In the genomic region with DNA sequence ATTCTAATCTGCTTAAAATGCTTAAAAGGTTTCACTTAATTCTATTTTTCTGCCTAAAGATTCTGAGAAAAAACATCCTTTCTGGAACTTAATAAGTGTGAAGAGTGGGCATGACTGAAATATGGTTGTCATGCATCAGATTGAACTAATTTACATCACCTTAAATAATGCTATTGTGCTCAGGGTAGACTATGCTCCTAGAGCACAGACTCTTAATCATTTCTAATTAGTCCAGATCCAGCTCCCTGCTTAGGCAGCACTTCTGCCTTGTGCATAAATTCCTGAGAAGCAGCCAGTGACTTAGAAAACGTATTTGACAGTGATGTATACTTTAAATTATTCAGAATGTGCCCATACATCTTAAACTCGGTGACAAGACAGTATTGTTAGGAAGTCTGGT, we compare ENCODE assay signal across 31 mouse cellular contexts. TPM values are rescaled to one million over a fixed set of nuclear protein-coding genes. Genes with fewer than 3 reads are reported as not detected.
DNase-seq lines count a peak whose midpoint lies in the region; ATAC-seq and TF ChIP-seq lines count a peak whose summit lies in the region.
"Had no signal": no experiment of that assay in that cellular context is flagged by ENCODE, and none has a peak within 500 bp of the region (broad histone marks: within the 10 kb centered on the region; RNA-seq: fewer than 3 reads in every experiment).

No protein-coding gene starts in this region.

- no peak for TF ChIP-seq EP300 in heart, adult 2 months (IDR thresholded peaks at IDR 0.05; ENCODE audit: insufficient read depth, low read depth, low read length)

- H3K4me3 ChIP-seq in hindbrain, embryonic 12.5 days = no peak overlapping the region
- H3K4me3 ChIP-seq in hindbrain, postnatal 0 days (ENCODE audit: low read length) = no peak overlapping the region
- no peak overlapping the region for H3K4me3 ChIP-seq in midbrain, embryonic 13.5 days (replicated peaks)
- no peak overlapping the region for H3K4me3 ChIP-seq in midbrain, embryonic 15.5 days
- H3K4me3 ChIP-seq in heart, adult 2 months = no peak overlapping the region
- H3K4me3 ChIP-seq: embryonic facial prominence, embryonic 13.5 days; embryonic facial prominence, embryonic 15.5 days; erythroblast, embryonic 14.5 days; forebrain, embryonic 10.5 days; forebrain, embryonic 13.5 days had no signal

- no peak overlapping the region for H3K9ac ChIP-seq in hindbrain, embryonic 12.5 days
- H3K9ac ChIP-seq in hindbrain, postnatal 0 days (replicated peaks; ENCODE audit: low read length) = no peak overlapping the region
- no peak overlapping the region for H3K9ac ChIP-seq in midbrain, embryonic 13.5 days (replicated peaks)
- H3K9ac ChIP-seq in midbrain, embryonic 15.5 days = no peak overlapping the region
- H3K9ac ChIP-seq in heart, adult 2 months (ENCODE audit: low read depth, low read length) = no peak overlapping the region
- H3K9ac ChIP-seq: embryonic facial prominence, embryonic 13.5 days; embryonic facial prominence, embryonic 15.5 days; forebrain, embryonic 13.5 days had no signal

- intact Hi-C loops in heart, adult 2 months (cut with DNase I) = no loop called here

- H3K79me2 ChIP-seq in heart, adult 2 months (replicated peaks; ENCODE audit: control insufficient read depth, insufficient read depth, low read length) = no peaks in the 10 kb centered on the region

- TF ChIP-seq POLR2A in brain, embryonic 14.5 days (IDR thresholded peaks at IDR 0.05; ENCODE audit: borderline replicate concordance, extremely low read depth, insufficient read depth, insufficient read length, poor library complexity, severe bottlenecking) = no peak
- no peak for TF ChIP-seq POLR2A in heart, adult 2 months (IDR thresholded peaks at IDR 0.05; ENCODE audit: insufficient read depth, low read depth, low read length)

- no peak overlapping the region for H3K27ac ChIP-seq in hindbrain, embryonic 12.5 days
- no peak overlapping the region for H3K27ac ChIP-seq in hindbrain, postnatal 0 days
- H3K27ac ChIP-seq in midbrain, embryonic 13.5 days = no peak overlapping the region
- H3K27ac ChIP-seq in midbrain, embryonic 15.5 days = no peak overlapping the region
- no peak overlapping the region for H3K27ac ChIP-seq in heart, adult 2 months
- H3K27ac ChIP-seq: embryonic facial prominence, embryonic 13.5 days; embryonic facial prominence, embryonic 15.5 days; forebrain, embryonic 10.5 days; forebrain, embryonic 13.5 days had no signal

- no peak for TF ChIP-seq CTCF in hindbrain, postnatal 0 days (IDR thresholded peaks at IDR 0.05; ENCODE audit: low read depth)
- no peak for TF ChIP-seq CTCF in brain, embryonic 14.5 days (IDR thresholded peaks at IDR 0.05; ENCODE audit: borderline replicate concordance, extremely low read depth, insufficient read depth, insufficient read length)
- no peak for TF ChIP-seq CTCF in heart, adult 2 months (IDR thresholded peaks at IDR 0.05)

- H3K27me3 ChIP-seq in hindbrain, embryonic 12.5 days = no peaks in the 10 kb centered on the region
- H3K27me3 ChIP-seq in hindbrain, postnatal 0 days (ENCODE audit: insufficient read depth, low read length) = no peaks in the 10 kb centered on the region
- no peaks in the 10 kb centered on the region for H3K27me3 ChIP-seq in midbrain, embryonic 13.5 days
- H3K27me3 ChIP-seq in midbrain, embryonic 15.5 days (replicated peaks) = no peaks in the 10 kb centered on the region
- no peaks in the 10 kb centered on the region for H3K27me3 ChIP-seq in heart, adult 2 months (ENCODE audit: control insufficient read depth, insufficient read depth, low read length)
- H3K27me3 ChIP-seq: embryonic facial prominence, embryonic 13.5 days; embryonic facial prominence, embryonic 15.5 days; forebrain, embryonic 13.5 days had no signal

- H3K36me3 ChIP-seq in hindbrain, embryonic 12.5 days = no peaks in the 10 kb centered on the region
- no peaks in the 10 kb centered on the region for H3K36me3 ChIP-seq in hindbrain, postnatal 0 days (ENCODE audit: insufficient read depth, low read length)
- H3K36me3 ChIP-seq in midbrain, embryonic 13.5 days = no peaks in the 10 kb centered on the region
- no peaks in the 10 kb centered on the region for H3K36me3 ChIP-seq in midbrain, embryonic 15.5 days (replicated peaks)
- no peaks in the 10 kb centered on the region for H3K36me3 ChIP-seq in heart, adult 2 months (ENCODE audit: control insufficient read depth, insufficient read depth, low read length)
- H3K36me3 ChIP-seq: embryonic facial prominence, embryonic 13.5 days; embryonic facial prominence, embryonic 15.5 days; forebrain, embryonic 10.5 days had no signal

- ATAC-seq in hindbrain, embryonic 12.5 days (ENCODE audit: low FRiP score) = 0 out of 2 replicates have a peak, but pooled peaks have one; percentile 38
- no peak for ATAC-seq in hindbrain, postnatal 0 days
- 0 out of 2 replicates have a peak, but pooled peaks have one; percentile 48 for ATAC-seq in midbrain, embryonic 13.5 days
- no peak for ATAC-seq in midbrain, embryonic 15.5 days (replicated peaks)
- ATAC-seq: activated CD4-positive, CD25-positive, alpha-beta regulatory T cell, adult 4 months; forebrain, embryonic 13.5 days; forebrain, embryonic 16.5 days had no signal

- 34% methylated on average over 2 of the region's 2 CpGs for WGBS in hindbrain, embryonic 12.5 days
- whole genome bisulfite sequencing in hindbrain, postnatal 0 days = 21% methylated on average over 2 of the region's 2 CpGs
- WGBS in midbrain, embryonic 13.5 days = 35% methylated on average over 2 of the region's 2 CpGs
- whole genome bisulfite sequencing in midbrain, embryonic 15.5 days = 32% methylated on average over 2 of the region's 2 CpGs
- WGBS in heart, adult 2 months = 41% methylated on average over 2 of the region's 2 CpGs

- H3K9me3 ChIP-seq in hindbrain, embryonic 12.5 days (replicated peaks) = no peaks in the 10 kb centered on the region
- no peaks in the 10 kb centered on the region for H3K9me3 ChIP-seq in hindbrain, postnatal 0 days (ENCODE audit: low read length)
- no peaks in the 10 kb centered on the region for H3K9me3 ChIP-seq in midbrain, embryonic 13.5 days
- no peaks in the 10 kb centered on the region for H3K9me3 ChIP-seq in midbrain, embryonic 15.5 days
- H3K9me3 ChIP-seq: embryonic facial prominence, embryonic 13.5 days; embryonic facial prominence, embryonic 15.5 days; forebrain, embryonic 10.5 days; forebrain, embryonic 13.5 days had no signal

- H3K4me1 ChIP-seq in hindbrain, embryonic 12.5 days = no peaks in the 10 kb centered on the region
- no peaks in the 10 kb centered on the region for H3K4me1 ChIP-seq in hindbrain, postnatal 0 days (ENCODE audit: insufficient read depth, low read length)
- no peaks in the 10 kb centered on the region; the same call in 1 of the 2 replicates for H3K4me1 ChIP-seq in midbrain, embryonic 13.5 days (replicated peaks)
- H3K4me1 ChIP-seq in midbrain, embryonic 15.5 days = 0 out of 2 replicates have a peak, but pooled peaks cover 2% of the 10 kb centered on the region
- H3K4me1 ChIP-seq in heart, adult 2 months (ENCODE audit: control insufficient read depth, insufficient read depth, low read length) = no peaks in the 10 kb centered on the region
- H3K4me1 ChIP-seq: embryonic facial prominence, embryonic 13.5 days; embryonic facial prominence, embryonic 15.5 days; forebrain, embryonic 10.5 days; forebrain, embryonic 13.5 days had no signal

- no peak for DNase-seq in hindbrain, postnatal 0 days (ENCODE audit: low spot score)
- peak; percentile 11 for DNase-seq in retina, embryonic 14.5 days (ENCODE audit: low spot score)
- no peak for DNase-seq in retina, postnatal 1 day
- peak; percentile 27 for DNase-seq in brain, embryonic 14.5 days (ENCODE audit: low read depth)
- no peak for DNase-seq in heart, adult 2 months
- DNase-seq: adrenal gland, adult 8-10 months; adrenal gland, postnatal 14 days; adrenal gland, postnatal 36 days; cerebellum, adult 11 months; cerebellum, adult 18-20 months; cerebellum, adult 8-10 months; cerebellum, adult 9-11 months; cerebellum, postnatal 14 days; cerebellum, postnatal 36 days; embryo, embryonic 11 days had no signal

- no peak overlapping the region for H3K4me2 ChIP-seq in hindbrain, embryonic 12.5 days (replicated peaks)
- H3K4me2 ChIP-seq in hindbrain, postnatal 0 days (ENCODE audit: low read depth, low read length) = no peak overlapping the region
- H3K4me2 ChIP-seq in midbrain, embryonic 13.5 days (replicated peaks) = no peak overlapping the region
- H3K4me2 ChIP-seq in midbrain, embryonic 15.5 days = no peak overlapping the region
- H3K4me2 ChIP-seq: embryonic facial prominence, embryonic 13.5 days; embryonic facial prominence, embryonic 15.5 days; forebrain, embryonic 13.5 days had no signal

RNA-seq across cellular contexts. Expression of a gene that starts 29.4 kb away (rescaled TPM):
- polyA plus RNA-seq in hindbrain, embryonic 12.5 days (2016; fragmentation: Nextera tagmentation; extraction: Ambion mirVana) = not detected in 2 replicates
- total RNA-seq in hindbrain, postnatal 0 days (2014; rRNA removed) = not detected in 2 replicates
- polyA plus RNA-seq in hindbrain, postnatal 0 days (2015; fragmentation: Nextera tagmentation; extraction: Ambion mirVana) = not detected in 2 replicates
- not detected in 2 replicates for polyA plus RNA-seq in midbrain, embryonic 13.5 days (2015; fragmentation: Nextera tagmentation; extraction: Ambion mirVana)
- polyA plus RNA-seq in midbrain, embryonic 15.5 days (2015; fragmentation: Nextera tagmentation; extraction: Ambion mirVana) = not detected in 2 replicates
- not detected in 2 replicates for polyA plus RNA-seq in brain, embryonic 14.5 days (2012; rRNA removed)
- not detected for total RNA-seq in heart, adult 2 months (2021)
- polyA plus RNA-seq in heart, adult 2 months (2012; rRNA removed) = not detected in 2 replicates
- total RNA-seq: adrenal gland, adult 18-20 months; adrenal gland, adult 8-10 months; adrenal gland, postnatal 14 days; adrenal gland, postnatal 36 days; common myeloid progenitor, adult 5-6 weeks; ES-E14; MEL had no signal
- polyA plus RNA-seq: activated CD4-positive, CD25-positive, alpha-beta regulatory T cell, adult 4 months; C2C12; embryonic facial prominence, embryonic 11.5 days; embryonic facial prominence, embryonic 13.5 days; embryonic facial prominence, embryonic 15.5 days; erythroblast, embryonic 14.5 days; forebrain, embryonic 10.5 days; forebrain, embryonic 13.5 days; forebrain, embryonic 16.5 days had no signal

Comparison
In these comparisons a context has a peak if more than half of its experiments do, and no peak if none do; other contexts are left out.
1. ATAC-seq: peak in hindbrain, embryonic 12.5 days (single experiment) and midbrain, embryonic 13.5 days (single experiment); none in hindbrain, postnatal 0 days (single experiment) and midbrain, embryonic 15.5 days (single experiment).
2. DNase-seq: peak in retina, embryonic 14.5 days (single experiment) and brain, embryonic 14.5 days (single experiment); none in hindbrain, postnatal 0 days (single experiment), retina, postnatal 1 day (single experiment) and heart, adult 2 months (0 of 2).